Mouse (Mus musculus) brain, embryonic 14.5 days (tissue): ENCODE measurements at regions not wholly inside any gene's neighbourhood (a gene's known extent, or its start where the extent isn't known, plus 50 kb on each side); places are given as distances from the start of the nearest gene placed in this dataset.

Experiments used
- DNase-seq: peaks from one replicate; pipeline ENCODE4 v3.0.0-alpha.2; 2011; ENCODE audit warnings: low read depth
- CTCF ChIP-seq: fragments of 200-500 bp; IDR thresholded peaks from 2 replicates; pipeline ENCODE4 v1.5.1; 2012; ENCODE audit warnings: inconsistent platforms, mild to moderate bottlenecking, moderate library complexity, borderline replicate concordance; ENCODE audit not compliant: insufficient read depth, insufficient read length; ENCODE audit errors: extremely low read depth
- POLR2A ChIP-seq: fragments of 200-500 bp; IDR thresholded peaks from 2 replicates; pipeline ENCODE4 v1.6.1; 2012; ENCODE audit warnings: mild to moderate bottlenecking, inconsistent platforms, borderline replicate concordance; ENCODE audit not compliant: poor library complexity, insufficient read depth, insufficient read length, severe bottlenecking; ENCODE audit errors: extremely low read depth

DNA sequence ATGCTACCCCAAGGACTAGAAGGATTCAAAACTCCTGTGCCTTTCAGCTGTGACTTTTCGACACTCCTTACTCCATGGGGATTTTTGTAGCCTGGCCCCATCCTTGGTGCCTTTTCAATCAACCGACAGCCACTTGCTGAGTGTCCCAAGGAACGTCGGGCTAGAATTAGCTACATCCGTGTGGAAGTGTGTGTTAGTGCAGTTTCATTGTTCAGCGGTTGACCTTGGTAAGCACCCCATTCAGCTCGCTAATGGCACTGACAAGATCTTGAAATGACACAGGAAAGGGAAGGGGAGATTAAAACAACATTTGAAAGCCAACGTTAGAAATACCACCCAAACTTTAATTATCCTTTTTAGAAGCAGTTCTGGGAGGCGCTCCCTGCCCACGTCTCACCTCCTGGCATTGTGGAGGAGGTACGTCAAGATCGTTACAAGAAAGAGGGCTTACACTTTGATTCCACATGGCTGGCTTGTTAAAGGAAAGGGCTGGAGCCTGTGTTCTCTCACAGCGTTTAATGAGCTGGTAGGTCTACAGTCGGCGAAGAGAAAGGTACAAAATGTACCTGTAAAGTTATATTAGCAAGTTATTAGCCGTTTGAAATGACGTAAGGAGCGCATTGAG lies 536.4 kb downstream of the Fam19a2 start:
- TF ChIP-seq POLR2A (no peak), CTCF (no peak)
- peak; percentile 68 for DNase-seq

- TF ChIP-seq CTCF (no peak), POLR2A (no peak)
- peak; percentile 50 for DNase-seq
Observed at GRCm38 (mm10) chr10:123800692-123801528, 537.1 kb downstream of the Fam19a2 start.

DNA sequence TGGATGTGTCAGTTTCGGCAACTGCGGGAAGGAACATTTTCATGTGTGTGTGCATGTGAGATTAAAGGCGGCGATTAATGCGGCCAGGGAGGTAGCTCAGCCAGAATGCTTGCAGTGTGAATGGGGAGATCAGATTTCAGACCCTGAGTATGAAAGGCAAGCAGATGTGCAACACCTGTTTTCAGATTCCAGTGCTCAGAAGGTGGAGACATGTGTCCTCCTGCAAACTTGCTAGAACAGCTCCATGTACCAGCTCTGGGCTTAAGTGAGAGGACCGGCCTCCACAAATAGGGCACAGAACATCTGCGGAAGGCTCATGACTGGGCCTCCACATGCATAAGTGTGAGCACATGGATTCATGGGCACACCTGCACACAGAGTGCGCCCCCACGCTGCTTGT lies 547.1 kb downstream of the Fam19a2 start:
- TF ChIP-seq CTCF: no peak
- DNase-seq: no peak

DNA sequence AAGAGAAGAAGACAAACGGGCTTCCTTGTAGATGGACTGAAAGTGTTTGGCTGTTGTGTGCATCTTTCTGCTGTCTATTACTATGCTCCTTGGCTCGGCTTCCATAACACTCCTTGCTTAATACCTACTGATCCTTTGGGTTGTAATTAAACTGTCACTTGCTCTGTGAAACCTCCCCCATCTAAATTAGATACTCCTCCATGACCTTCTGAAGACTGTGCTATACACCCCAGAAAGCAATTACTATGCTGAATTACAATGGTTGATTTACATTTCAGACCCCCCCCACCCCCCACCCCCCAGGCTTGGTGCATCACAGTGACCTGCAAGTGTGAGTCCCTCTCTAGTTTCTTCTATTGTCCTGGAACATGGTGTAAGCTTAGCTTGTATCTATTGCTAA lies 549.3 kb downstream of the Fam19a2 start:
- no peak for TF ChIP-seq POLR2A
- TF ChIP-seq CTCF: no peak
- peak; percentile 28 for DNase-seq

DNA sequence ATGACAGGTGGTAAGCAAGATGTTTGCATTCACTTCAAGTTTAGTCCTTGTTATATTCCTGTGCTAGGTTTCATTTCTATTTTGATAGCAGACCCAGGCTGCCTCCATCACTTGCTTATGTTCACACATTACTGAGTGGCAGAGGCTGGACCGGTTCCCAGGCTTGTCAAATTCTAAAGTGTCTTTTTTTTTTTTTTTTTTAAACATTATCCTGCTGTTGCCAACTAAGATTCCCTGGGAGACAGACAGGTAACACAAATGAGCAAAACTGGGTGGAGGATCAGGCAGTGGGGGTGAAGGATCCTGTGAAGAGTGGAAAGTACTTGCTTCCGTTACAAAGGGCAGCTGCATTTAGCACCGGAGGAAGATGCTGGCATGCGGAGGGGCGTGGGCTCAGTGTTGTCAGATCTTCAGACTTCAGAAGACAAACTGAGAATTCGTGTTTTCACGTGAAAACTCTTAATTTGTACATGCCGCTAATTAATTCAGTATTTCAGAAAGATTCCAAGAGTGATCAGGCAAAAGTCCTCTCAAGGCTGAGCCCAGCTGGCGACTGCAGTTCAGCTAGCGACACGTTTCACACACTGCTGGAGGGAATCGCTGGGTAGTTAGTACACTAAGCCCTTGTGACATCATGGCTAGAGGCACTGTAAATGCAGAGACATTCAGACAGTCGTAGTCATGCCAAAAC lies 576.4 kb downstream of the Fam19a2 start:
- peak; percentile 92 for DNase-seq
- no peak for TF ChIP-seq CTCF
- no peak for TF ChIP-seq POLR2A

GRCm38 (mm10) chr10:123842141-123842540 lies 578.3 kb downstream of the Fam19a2 start:
- no peak for DNase-seq
- TF ChIP-seq POLR2A (no peak), CTCF (no peak)

DNA sequence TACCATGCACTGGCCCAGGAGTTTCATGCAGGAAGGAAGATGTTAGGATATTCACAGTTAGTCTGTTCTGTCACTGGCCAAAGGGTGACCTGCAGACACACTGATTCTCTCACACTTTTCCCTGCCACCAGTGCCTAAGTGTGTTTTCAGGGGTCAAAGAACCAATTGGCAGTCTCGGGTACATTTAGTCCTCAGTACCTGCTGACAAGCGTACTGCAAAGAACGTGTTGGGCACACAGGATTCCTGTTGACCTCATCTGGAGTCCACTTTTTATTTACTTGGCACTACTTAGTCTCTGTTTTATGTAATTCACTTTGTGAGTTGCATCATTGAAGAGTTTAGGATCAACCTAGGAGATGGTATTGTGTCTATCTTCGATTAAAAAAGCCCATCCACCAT lies 579.8 kb downstream of the Fam19a2 start:
- no peak for DNase-seq
- TF ChIP-seq POLR2A: no peak
- no peak for TF ChIP-seq CTCF

GRCm38 (mm10) chr10:123846631-123847030 lies 582.8 kb downstream of the Fam19a2 start:
- DNase-seq: no peak
- TF ChIP-seq POLR2A (no peak), CTCF (no peak)

DNA sequence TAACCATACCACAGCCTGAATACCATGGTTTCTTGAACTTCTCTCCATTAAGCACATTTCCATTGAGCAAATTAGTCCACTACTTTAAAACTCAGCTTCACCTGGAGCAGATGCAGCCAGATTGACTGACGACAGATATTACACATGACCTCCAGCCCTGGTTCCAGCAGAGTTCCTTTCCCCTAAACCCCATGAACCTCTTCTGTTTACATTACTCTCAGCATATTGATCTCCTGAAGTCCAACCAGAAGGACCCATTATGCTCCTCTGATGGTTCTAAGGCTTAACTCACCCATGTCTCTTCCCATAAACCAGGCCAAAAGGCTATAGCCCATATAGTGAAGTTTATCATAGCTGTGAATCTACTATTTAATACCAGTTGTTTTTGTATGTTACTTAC lies 584.8 kb downstream of the Fam19a2 start:
- TF ChIP-seq POLR2A (no peak), CTCF (no peak)
- no peak for DNase-seq

GRCm38 (mm10) chr10:123875459-123875858 lies 611.7 kb downstream of the Fam19a2 start:
- no peak for TF ChIP-seq CTCF
- TF ChIP-seq POLR2A: no peak
- peak; percentile 37 for DNase-seq

- peak; percentile 64 for DNase-seq
- TF ChIP-seq POLR2A (no peak), CTCF (no peak)
Observed at GRCm38 (mm10) chr10:123875882-123876281, 612.1 kb downstream of the Fam19a2 start.

DNA sequence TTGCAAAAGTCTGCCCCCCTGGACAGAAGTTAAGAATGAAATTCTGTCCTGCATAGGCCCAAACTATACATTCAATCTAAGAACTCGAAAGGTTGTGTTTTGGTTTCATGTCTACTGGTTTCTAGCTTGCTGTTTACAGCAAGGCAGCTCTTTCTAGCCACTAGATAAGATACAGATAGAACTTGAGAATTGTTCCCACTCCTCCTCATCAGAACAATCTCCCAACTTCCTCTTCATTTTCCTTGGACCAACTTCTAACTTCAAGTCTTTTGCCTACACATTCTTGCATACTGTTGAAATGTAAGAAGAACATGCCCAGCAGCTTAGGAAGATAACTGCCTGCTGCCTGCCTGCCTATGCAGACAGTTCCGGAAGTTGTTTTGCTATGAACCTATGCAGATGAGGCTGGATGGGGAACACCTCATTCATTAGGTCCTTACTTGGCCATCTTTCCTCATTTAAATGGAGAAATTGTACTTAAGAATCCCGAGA lies 624.9 kb downstream of the Fam19a2 start:
- DNase-seq: no peak
- TF ChIP-seq POLR2A (no peak), CTCF (no peak)

DNA sequence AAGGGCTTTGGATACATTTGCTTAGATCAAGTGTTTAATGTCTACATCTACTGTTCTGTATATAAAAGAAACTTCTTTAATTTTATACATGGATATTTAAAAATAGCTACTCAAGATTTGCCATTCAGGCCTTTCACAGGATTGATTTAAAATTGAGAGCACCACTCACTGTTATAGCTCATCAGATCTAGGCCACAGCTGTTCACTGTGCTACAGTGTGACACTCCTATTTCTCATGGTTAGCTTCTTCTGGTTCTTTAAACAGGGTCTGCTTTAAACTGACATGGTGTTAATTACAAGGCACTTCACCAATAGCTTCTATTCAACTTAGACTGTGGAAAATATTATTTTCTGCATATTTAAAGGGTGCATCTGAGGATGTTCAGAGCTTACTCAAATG lies 655.3 kb downstream of the Fam19a2 start:
- no peak for TF ChIP-seq CTCF
- no peak for TF ChIP-seq POLR2A
- no peak for DNase-seq

DNA sequence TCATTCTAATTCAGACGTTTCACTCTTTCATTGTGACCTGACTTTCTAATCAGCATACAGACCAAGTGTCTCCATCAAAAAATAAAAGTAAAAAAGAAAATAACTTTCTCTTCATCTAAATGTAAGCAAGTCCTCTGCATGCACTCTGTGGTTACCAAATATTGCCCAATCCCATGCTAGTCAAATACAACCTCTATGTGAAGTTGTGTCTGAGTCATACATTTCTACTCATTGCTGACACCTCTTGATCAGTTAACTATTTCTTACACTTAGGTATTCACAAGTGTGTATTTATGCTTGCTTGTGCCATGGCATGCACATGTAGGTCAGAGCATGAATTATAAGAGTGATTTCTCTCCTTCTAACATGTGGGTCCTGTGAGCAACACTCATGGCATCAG lies 666.2 kb downstream of the Fam19a2 start:
- DNase-seq: no peak
- TF ChIP-seq POLR2A (no peak), CTCF (no peak)

GRCm38 (mm10) chr10:123938732-123939131 lies 674.9 kb downstream of the Fam19a2 start:
- DNase-seq: peak; percentile 42
